Mouse (Mus musculus) T-helper 17 cell (primary cell): ENCODE results near the gene F12.
"Not testable (repeated sequence)": the region's sequence is repeated elsewhere in the genome, so short reads cannot be mapped to it uniquely, and the experiment has no call there.

ENCODE experiments used
- in situ Hi-C, 2 experiments: fragments of 300-600 bp; cut with MboI, MseI; formaldehyde crosslinking; loops; 1 replicate in 1 of 2; 2 replicates in 1 of 2; pipeline ENCODE4 v1.15.1; 2025; ENCODE audit warnings: high pct_unique_total_duplicates in 2 of 2

Gene F12

GRCm38 (mm10) chr13:55450511-55450980, 24.0 kb upstream of the F12 start:
- in situ Hi-C loops = no loop called here

- in situ Hi-C loops = loop anchor here in 1 of 2 experiments (10.0 kb wide), 1 partner anchor 755 kb away; the partner anchor contains the start of gene Rnf44
These were observed 23.3 kb upstream of the F12 start for GRCm38 (mm10) chr13:55449679-55450441.

- in situ Hi-C loops = loop anchor here in 1 of 2 experiments (10.0 kb wide), 1 partner anchor 754 kb away; the partner anchor contains the start of gene Rnf44
These were observed 22.6 kb upstream of the F12 start for GRCm38 (mm10) chr13:55449205-55449604.

GRCm38 (mm10) chr13:55448131-55448530, 21.5 kb upstream of the F12 start:
- in situ Hi-C loops = loop anchor here in 1 of 2 experiments (10.0 kb wide), 1 partner anchor 753 kb away; the partner anchor contains the start of gene Rnf44

- in situ Hi-C loops = loop anchor here in 1 of 2 experiments (10.0 kb wide), 1 partner anchor 753 kb away; the partner anchor contains the start of gene Rnf44
These were observed 20.9 kb upstream of the F12 start for GRCm38 (mm10) chr13:55447543-55447943.

- in situ Hi-C loops = loop anchor here in 1 of 2 experiments (10.0 kb wide), 1 partner anchor 752 kb away; the partner anchor contains the start of gene Rnf44
These were observed 20.0 kb upstream of the F12 start for GRCm38 (mm10) chr13:55446483-55447105.

GRCm38 (mm10) chr13:55445361-55446091, 18.9 kb upstream of the F12 start:
- in situ Hi-C loops = loop anchor here in 1 of 2 experiments (10.0 kb wide), 1 partner anchor 751 kb away; the partner anchor contains the start of gene Rnf44

- in situ Hi-C loops = loop anchor here in 1 of 2 experiments (10.0 kb wide), 1 partner anchor 750 kb away; the partner anchor contains the start of gene Rnf44
These were observed 18.3 kb upstream of the F12 start, which contains the start of gene Grk6 for GRCm38 (mm10) chr13:55444937-55445315. TSS of gene Grk6 (plus strand) at chr13:55445072.

GRCm38 (mm10) chr13:55444286-55444936, 17.8 kb upstream of the F12 start:
- in situ Hi-C loops = loop anchor here in 1 of 2 experiments (10.0 kb wide), 1 partner anchor 750 kb away; the partner anchor contains the start of gene Rnf44

- in situ Hi-C loops = loop anchor here in 1 of 2 experiments (10.0 kb wide), 1 partner anchor 749 kb away; the partner anchor contains the start of gene Rnf44
These were observed 17.2 kb upstream of the F12 start for GRCm38 (mm10) chr13:55443799-55444285.

- in situ Hi-C loops = not testable (repeated sequence)
These were observed 10.6 kb upstream of the F12 start for GRCm38 (mm10) chr13:55437111-55437629.

- in situ Hi-C loops = no loop called here
These were observed 5.5 kb upstream of the F12 start for GRCm38 (mm10) chr13:55431889-55432685.

- in situ Hi-C loops = no loop called here
These were observed 4.0 kb upstream of the F12 start for GRCm38 (mm10) chr13:55430566-55430965.

- in situ Hi-C loops = no loop called here
These were observed 2.8 kb upstream of the F12 start for GRCm38 (mm10) chr13:55429226-55429888.

- in situ Hi-C loops = loop anchor here in 1 of 2 experiments (5.0 kb wide), 1 partner anchor 36 kb away; no protein-coding TSS in a partner anchor
These were observed 5.4 kb downstream of the F12 start for GRCm38 (mm10) chr13:55420933-55421800.

- in situ Hi-C loops = loop anchor here in 1 of 2 experiments (5.0 kb wide), 1 partner anchor 37 kb away; no protein-coding TSS in a partner anchor
These were observed 6.3 kb downstream of the F12 start for GRCm38 (mm10) chr13:55420018-55420932.
